Mouse (Mus musculus) lung, embryonic 14.5 days (tissue): ENCODE results near the gene Wasf2. TPM values are rescaled to one million over a fixed set of nuclear protein-coding genes. Genes with fewer than 3 reads are reported as not detected.

Experiments
- ATAC-seq: fragments of 200-750 bp; cut with Nextera tagmentation; 2 replicates; pipeline ENCODE4 v1.8.0; 2017; ENCODE audit warnings: mild to moderate bottlenecking, moderate TSS enrichment, moderate library complexity; ENCODE audit not compliant: insufficient read depth
- DNase-seq: peaks from one replicate; pipeline ENCODE4 v3.0.0-alpha.2; 2015
- H3K27ac ChIP-seq: fragments of 300-500 bp; sonication (generic); 2 replicates; pipeline ENCODE4 v1.5.1; 2014; ENCODE audit warnings: low read depth, mild to moderate bottlenecking, moderate library complexity
- H3K27me3 ChIP-seq: fragments of 300-500 bp; sonication (generic); 2 replicates; pipeline ENCODE4 v1.6.1; 2014; ENCODE audit warnings: low read length, control low read depth; ENCODE audit not compliant: insufficient read depth
- H3K36me3 ChIP-seq: fragments of 300-500 bp; sonication (generic); 2 replicates; pipeline ENCODE4 v1.6.1; 2014; ENCODE audit warnings: control low read depth; ENCODE audit not compliant: insufficient read depth
- H3K4me1 ChIP-seq: fragments of 300-500 bp; sonication (generic); 2 replicates; pipeline ENCODE4 v1.6.1; 2014; ENCODE audit warnings: antibody characterized with exemption, control low read depth; ENCODE audit not compliant: insufficient read depth
- H3K4me2 ChIP-seq: fragments of 300-500 bp; sonication (generic); 2 replicates; pipeline ENCODE4 v1.6.1; 2014; ENCODE audit warnings: mild to moderate bottlenecking
- H3K4me3 ChIP-seq: fragments of 300-500 bp; sonication (generic); 2 replicates; pipeline ENCODE4 v1.5.1; 2014; ENCODE audit warnings: low read depth, low read length
- H3K9ac ChIP-seq: fragments of 300-500 bp; sonication (generic); 2 replicates; pipeline ENCODE4 v1.6.1; 2014
- H3K9me3 ChIP-seq: fragments of 300-500 bp; sonication (generic); 2 replicates; pipeline ENCODE4 v1.6.1; 2016; ENCODE audit warnings: low read depth, low read length, control low read depth
- CTCF ChIP-seq: IDR thresholded peaks from 2 replicates; pipeline ENCODE4 v1.5.1; 2016; ENCODE audit warnings: antibody characterized with exemption, low read depth
- WGBS: fragments of 180-500 bp; shearing (Covaris S2); extraction: QIAGEN DNeasy Blood & Tissue Kit; methylation state at CpG from one replicate; pipeline ENCODE4 v1.1.7; 2014; 5-methylcytosine and 5-hydroxymethylcytosine counted together
- polyA plus RNA-seq: library from polyadenylated mRNA; unstranded; fragments of >200 nt; fragmentation: Nextera tagmentation; extraction: Ambion mirVana; gene quantifications from 2 replicates; pipeline ENCODE4 v1.2.1, GENCODE M21; 2014

Gene Wasf2
- polyA plus RNA-seq, 1 experiment from 2014 or later: 101 TPM

DNA sequence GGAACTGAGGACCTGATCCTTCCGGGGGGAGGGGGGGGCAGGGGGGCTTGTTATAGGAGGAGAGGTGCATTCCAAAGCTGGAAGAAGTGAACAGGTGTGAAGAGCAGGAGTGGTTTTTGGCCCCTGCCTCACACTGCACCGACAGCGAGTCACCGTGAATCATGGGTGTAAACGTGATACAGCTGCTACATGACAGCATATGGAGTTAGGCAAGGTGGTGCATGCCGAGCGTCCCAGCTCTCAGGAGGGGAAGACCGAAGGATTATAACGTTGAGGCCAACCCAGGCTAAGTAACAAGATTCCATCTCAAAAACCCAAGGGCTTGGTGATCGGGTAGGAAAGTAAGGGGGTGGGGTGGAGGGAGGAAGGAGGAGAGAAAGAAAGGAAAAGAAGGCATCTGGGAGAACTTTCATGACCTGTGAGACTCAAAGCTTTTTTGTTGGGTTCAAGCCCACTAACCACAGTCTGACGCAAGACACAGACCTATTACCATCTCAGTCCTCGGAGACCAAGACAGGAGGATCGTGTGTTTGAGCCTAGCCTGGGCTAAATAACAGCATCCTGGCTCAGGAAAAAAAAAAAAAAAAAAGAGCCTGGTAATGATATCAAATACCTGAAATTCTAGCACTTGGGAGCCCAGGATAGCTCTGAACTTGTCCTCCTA, 18.0 kb upstream of the Wasf2 start:
- no peak overlapping the region for H3K4me3 ChIP-seq
- no peaks in the 10 kb centered on the region for H3K9me3 ChIP-seq
- 29% methylated on average over 13 of the region's 13 CpGs for whole genome bisulfite sequencing
- peaks cover 9% of the 10 kb centered on the region for H3K4me1 ChIP-seq
- no peaks in the 10 kb centered on the region for H3K27me3 ChIP-seq
- ATAC-seq: no peak
- no peak overlapping the region for H3K27ac ChIP-seq
- peak; percentile 25 for DNase-seq
- no peak overlapping the region for H3K9ac ChIP-seq
- no peaks in the 10 kb centered on the region for H3K36me3 ChIP-seq
- TF ChIP-seq CTCF: no peak
- no peak overlapping the region for H3K4me2 ChIP-seq

DNA sequence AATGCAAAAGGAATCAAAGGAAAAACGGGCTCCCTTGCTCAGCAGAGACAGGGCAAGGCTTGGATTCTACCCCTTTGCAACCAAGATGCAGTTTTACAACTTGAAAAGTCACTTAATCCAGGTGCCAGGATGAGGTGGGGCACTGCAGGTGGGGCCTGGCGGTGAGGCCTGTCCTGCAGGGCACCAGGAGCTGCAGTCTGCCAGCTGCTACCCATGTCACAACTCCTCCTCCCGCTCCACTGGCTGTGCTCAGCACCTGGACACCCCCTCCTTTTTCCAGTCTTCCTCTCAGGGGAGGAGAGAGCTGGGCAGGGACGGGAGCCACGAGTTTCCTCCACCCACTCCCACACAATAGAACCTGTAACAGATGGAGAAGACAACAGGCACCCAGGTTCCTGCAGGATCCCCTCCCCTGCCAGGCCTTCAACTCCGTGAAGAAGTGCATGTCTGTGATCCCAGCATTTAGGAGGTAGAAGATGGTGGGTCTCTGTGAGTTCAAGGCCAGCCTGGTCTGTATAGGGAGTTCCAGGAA, 16.9 kb upstream of the Wasf2 start:
- Histone ChIP-seq H3K27me3 (no peaks in the 10 kb centered on the region), H3K27ac (no peak overlapping the region), H3K9me3 (no peaks in the 10 kb centered on the region), H3K4me1 (peaks cover 13% of the 10 kb centered on the region), H3K4me2 (no peak overlapping the region), H3K36me3 (no peaks in the 10 kb centered on the region), H3K4me3 (no peak overlapping the region), H3K9ac (no peak overlapping the region)
- ATAC-seq: no peak
- no peak for TF ChIP-seq CTCF
- WGBS: 60% methylated on average over 6 of the region's 6 CpGs
- DNase-seq: no peak

DNA sequence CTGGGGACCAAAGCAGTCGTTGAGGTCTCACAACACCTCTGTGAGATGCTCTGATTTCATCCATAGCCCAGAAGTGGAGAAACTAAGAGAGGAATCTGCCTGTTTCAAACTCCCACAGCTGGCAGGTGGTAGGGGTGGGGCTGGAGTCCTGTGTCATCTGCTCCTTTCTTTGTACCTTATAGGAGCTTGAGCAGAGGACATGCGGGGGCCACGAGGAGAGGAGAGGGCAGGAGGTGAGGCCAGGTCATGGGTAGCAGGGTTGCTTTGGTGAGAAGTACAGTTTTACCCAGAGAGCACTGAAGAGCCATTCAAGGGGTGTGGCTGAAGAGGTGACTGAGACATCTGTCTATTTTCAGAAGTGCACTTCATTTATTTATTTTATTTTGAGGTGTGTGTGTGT, 15.5 kb upstream of the Wasf2 start:
- ATAC-seq (no peak), DNase-seq (no peak)
- Histone ChIP-seq H3K9ac (no peak overlapping the region), H3K27ac (no peak overlapping the region), H3K27me3 (no peaks in the 10 kb centered on the region), H3K4me2 (no peak overlapping the region), H3K4me1 (peaks cover 13% of the 10 kb centered on the region), H3K9me3 (no peaks in the 10 kb centered on the region), H3K4me3 (no peak overlapping the region), H3K36me3 (no peaks in the 10 kb centered on the region)
- no peak for TF ChIP-seq CTCF
- WGBS: 52% methylated on average over 3 of the region's 3 CpGs

DNA sequence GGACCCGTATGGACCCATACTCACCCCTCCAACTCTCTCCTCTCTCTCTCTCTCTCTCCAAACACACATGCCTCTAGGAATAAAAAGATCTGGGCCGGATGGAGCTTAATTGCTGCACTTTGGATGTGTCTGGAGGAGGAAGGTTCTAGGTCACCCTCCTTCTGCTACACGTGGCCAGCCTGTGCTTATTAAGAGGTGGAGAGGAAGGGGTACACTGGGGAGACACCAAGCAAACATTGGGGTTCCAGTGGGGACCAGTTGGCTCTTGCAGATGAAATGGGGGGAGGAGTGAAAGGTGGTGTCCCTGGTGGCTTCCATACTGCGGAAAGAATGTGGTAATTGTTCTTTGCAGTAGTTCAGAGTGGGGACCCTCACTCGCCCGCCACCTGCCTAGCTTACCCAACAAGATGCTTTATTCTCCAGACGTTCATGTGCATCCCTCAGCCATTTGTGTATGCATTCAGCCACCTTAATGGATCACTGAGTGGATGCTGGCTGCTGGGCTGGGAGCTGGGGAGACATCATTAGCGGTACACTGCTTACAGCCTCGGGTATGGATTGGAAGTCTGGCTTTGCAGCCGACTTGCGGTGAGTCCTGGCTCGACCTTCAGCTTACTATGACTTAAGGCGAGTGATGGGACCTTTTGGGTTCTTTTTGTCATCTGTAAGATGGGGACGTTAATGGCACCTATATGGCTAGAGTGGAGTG, 14.4 kb upstream of the Wasf2 start:
- no peak for TF ChIP-seq CTCF
- Histone ChIP-seq H3K36me3 (no peaks in the 10 kb centered on the region), H3K4me2 (no peak overlapping the region), H3K27ac (peak overlapping the region; percentile 98), H3K4me1 (peaks cover 13% of the 10 kb centered on the region), H3K4me3 (no peak overlapping the region), H3K9ac (no peak overlapping the region), H3K9me3 (no peaks in the 10 kb centered on the region), H3K27me3 (no peaks in the 10 kb centered on the region)
- DNase-seq (peak; percentile 23), ATAC-seq (no peak)
- 68% methylated on average over 14 of the region's 14 CpGs for whole genome bisulfite sequencing

DNA sequence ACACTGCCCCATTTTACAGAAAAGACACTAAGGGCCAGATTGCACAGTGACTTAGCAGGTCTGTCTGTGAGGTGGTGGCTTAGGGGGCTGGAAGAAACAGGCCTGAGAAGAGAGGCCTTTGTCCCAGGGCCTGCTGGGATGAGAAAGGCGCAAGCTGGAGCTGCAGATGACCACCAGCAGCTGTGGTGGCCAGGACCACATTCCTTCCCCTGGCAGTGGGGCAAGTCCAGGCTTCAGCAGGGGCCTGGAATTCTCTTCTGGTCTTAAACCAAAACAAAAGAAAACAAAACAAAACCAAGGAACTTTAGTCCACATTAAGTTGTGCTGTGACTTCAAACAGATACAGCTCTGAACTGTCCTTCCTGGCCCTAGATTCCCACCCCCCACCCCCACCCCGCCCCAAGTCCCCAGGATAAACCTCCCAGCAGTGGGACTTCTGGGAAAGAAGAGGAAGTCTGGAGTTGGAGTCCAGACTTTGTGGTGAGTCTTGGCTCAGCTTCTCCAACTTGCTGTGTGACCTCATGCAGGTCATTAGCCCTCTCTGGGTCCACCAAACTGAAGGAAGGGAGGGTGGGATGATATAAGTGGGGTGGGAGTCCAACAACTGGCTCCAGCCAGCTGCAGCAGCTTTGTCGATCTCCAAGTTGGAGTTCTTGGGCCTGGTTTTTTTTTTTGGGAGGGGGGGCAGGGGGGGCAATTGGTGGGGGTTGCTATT, 13.4 kb upstream of the Wasf2 start:
- Histone ChIP-seq H3K9ac (peak overlapping the region; percentile 32), H3K27ac (peak overlapping the region; percentile 98), H3K27me3 (no peaks in the 10 kb centered on the region), H3K4me1 (peaks cover 13% of the 10 kb centered on the region), H3K36me3 (no peaks in the 10 kb centered on the region), H3K4me2 (peak overlapping the region; percentile 46), H3K9me3 (no peaks in the 10 kb centered on the region), H3K4me3 (no peak overlapping the region)
- DNase-seq (peak; percentile 71), ATAC-seq (peak; percentile 35)
- 46% methylated on average over 3 of the region's 3 CpGs for WGBS
- TF ChIP-seq CTCF: no peak

DNA sequence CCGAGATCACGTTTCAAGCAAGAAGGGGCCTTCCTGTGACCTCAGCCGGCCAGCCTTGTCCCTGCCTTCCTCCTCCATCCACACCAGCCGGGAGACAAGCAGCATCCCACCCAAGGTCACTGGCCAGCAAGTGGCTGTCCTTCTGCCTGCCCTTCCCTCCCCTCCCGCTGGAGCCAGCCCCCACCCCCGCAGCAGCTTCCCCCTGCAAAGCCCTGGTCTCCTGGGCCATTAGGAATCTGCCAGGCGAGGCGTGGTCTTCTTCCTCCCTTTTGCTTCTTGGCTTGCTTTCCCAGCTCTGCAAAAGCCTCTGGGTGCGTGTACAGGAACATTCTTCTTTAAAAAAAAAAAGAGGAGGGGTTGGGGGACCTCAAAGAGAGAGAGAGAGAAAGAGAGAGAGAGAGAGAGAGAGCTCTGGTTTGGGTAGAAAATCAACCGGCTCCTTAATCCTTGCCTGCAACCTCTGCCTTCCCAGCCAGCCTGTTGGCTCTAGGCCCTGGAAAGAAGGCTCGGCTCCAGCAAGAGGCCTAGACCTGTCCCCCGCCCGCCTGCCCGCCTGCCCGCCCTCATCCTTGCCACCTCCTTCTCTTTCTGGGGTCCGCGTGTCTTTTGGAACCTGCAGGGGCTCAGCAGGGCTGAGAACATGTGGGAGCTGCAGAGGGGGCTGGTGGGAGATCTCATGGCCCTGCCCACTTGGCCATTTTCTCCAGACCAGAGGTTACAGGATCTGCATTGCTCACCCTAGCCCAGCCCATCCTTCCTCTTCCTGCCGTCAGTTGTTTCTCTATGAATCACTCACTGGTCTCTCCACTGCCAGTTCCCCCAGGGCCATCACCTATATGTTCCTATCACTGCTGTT, 12.5 kb upstream of the Wasf2 start:
- peak; percentile 69 for ATAC-seq
- Histone ChIP-seq H3K4me3 (no peak overlapping the region), H3K27ac (peak overlapping the region; percentile 98)

More for the DNA sequence above, 12.5 kb upstream of the Wasf2 start:
- peak overlapping the region; percentile 27; the same call in 1 of the 2 replicates for H3K9ac ChIP-seq
- WGBS: 12% methylated on average over 16 of the region's 18 CpGs
- peaks cover 17% of the 10 kb centered on the region for H3K4me1 ChIP-seq
- no peaks in the 10 kb centered on the region for H3K36me3 ChIP-seq
- no peaks in the 10 kb centered on the region for H3K27me3 ChIP-seq
- no peak for TF ChIP-seq CTCF
- no peaks in the 10 kb centered on the region for H3K9me3 ChIP-seq
- DNase-seq: peak; percentile 86
- peak overlapping the region; percentile 46 for H3K4me2 ChIP-seq
